Mouse (Mus musculus) MEL (cell line): ENCODE data around the gene Gls.

Experiments used
- BHLHE40 ChIP-seq: IDR thresholded peaks from 2 replicates; pipeline ENCODE4 v1.6.1; 2012; ENCODE audit warnings: low read depth, mild to moderate bottlenecking, inconsistent platforms, low read length, improper control_type of control experiment, borderline replicate concordance
- CTCF ChIP-seq, 3 experiments: IDR thresholded peaks in 2 of 3; conservative IDR thresholded peaks in 1 of 3; 2 replicates each; pipeline ENCODE4 v1.5.1; 2011 to 2012; ENCODE audit warnings: low read length in 3 of 3, low read depth in 2 of 3, mild to moderate bottlenecking in 2 of 3, improper control_type of control experiment in 1 of 3, inconsistent platforms in 1 of 3, mixed read lengths in 1 of 3, moderate library complexity in 1 of 3; ENCODE audit not compliant: control insufficient read depth in 1 of 3, insufficient read depth in 1 of 3, poor library complexity in 1 of 3, severe bottlenecking in 1 of 3
- KAT2A ChIP-seq: conservative IDR thresholded peaks from 2 replicates; pipeline ENCODE4 v1.6.1; 2012; ENCODE audit warnings: low read depth, low read length, improper control_type of control experiment, inconsistent platforms
- MAX ChIP-seq: IDR thresholded peaks from 2 replicates; pipeline ENCODE4 v1.6.1; 2011; ENCODE audit warnings: low read length, improper control_type of control experiment
- MYC ChIP-seq: IDR thresholded peaks from 2 replicates; pipeline ENCODE4 v1.6.1; 2011; ENCODE audit warnings: low read depth, mild to moderate bottlenecking, low read length, improper control_type of control experiment, moderate library complexity
- NRF1 ChIP-seq: IDR thresholded peaks from 2 replicates; pipeline ENCODE4 v1.6.1; 2014; ENCODE audit warnings: low read depth, mild to moderate bottlenecking, inconsistent platforms, low read length, improper control_type of control experiment, moderate library complexity; ENCODE audit not compliant: poor library complexity, insufficient read depth, severe bottlenecking
- POLR2A ChIP-seq, 2 experiments: IDR thresholded peaks; 2 replicates each; pipeline ENCODE4 v1.6.1; 2011 to 2012; ENCODE audit warnings: low read length in 2 of 2, mild to moderate bottlenecking in 2 of 2, control low read depth in 1 of 2, improper control_type of control experiment in 1 of 2, low read depth in 1 of 2, moderate library complexity in 1 of 2; ENCODE audit not compliant: control insufficient read depth in 1 of 2, insufficient read depth in 1 of 2, poor library complexity in 1 of 2
- POLR2AphosphoS2 ChIP-seq: IDR thresholded peaks from 2 replicates; pipeline ENCODE4 v1.6.1; 2011; ENCODE audit warnings: low read length, improper control_type of control experiment

DNA sequence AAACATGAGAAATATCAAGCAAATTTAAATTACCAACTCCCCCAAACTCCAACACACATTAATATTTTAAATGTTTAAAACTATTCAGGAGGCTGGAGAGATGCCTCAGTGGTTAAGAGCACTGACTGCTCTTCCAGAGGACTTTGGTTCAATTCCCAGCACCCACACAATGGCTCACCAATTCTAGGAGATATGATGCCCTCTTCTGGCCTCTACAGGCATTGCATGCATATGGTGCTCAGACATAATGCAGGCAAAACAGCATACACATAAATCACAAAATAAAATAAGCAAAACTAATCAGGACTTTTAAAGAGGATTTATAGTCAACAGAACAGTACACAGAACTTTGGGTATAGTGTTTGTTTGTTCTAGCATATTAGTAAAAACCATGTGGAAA lies 16.3 kb downstream of the Gls start:
- TF ChIP-seq POLR2AphosphoS2 (no peak), NRF1 (no peak), MAX (no peak), POLR2A (IDR thresholded peaks at IDR 0.05; ENCODE audit: control insufficient read depth in 1 of 2, insufficient read depth in 1 of 2, low read depth in 1 of 2, low read length in 2 of 2, poor library complexity in 1 of 2) (no peak), BHLHE40 (no peak), MYC (no peak), KAT2A (no peak), CTCF (IDR thresholded peaks at IDR 0.05 in 2 of 3, conservative IDR thresholded peaks at IDR 0.05 in 1 of 3; ENCODE audit: control insufficient read depth in 1 of 3, insufficient read depth in 1 of 3, low read depth in 2 of 3, low read length in 3 of 3, poor library complexity in 1 of 3, severe bottlenecking in 1 of 3) (peak; percentile 35 to 56 (median 48); a peak in 5 of 6 replicates)
